Mouse (Mus musculus) skeletal muscle tissue, adult 2 months (tissue): Measurements from ENCODE around the gene Fam71e2.
A peak's percentile ranks its signal among the peaks of the same experiment; 100 is the strongest.
"Not testable (repeated sequence)": the region's sequence is repeated elsewhere in the genome, so short reads cannot be mapped to it uniquely, and the experiment has no call there.

Source experiments
- DNase-seq: peaks from one replicate; pipeline ENCODE4 v3.0.0-alpha.2; 2012; ENCODE audit warnings: low read depth, low spot score

Gene Fam71e2

DNA sequence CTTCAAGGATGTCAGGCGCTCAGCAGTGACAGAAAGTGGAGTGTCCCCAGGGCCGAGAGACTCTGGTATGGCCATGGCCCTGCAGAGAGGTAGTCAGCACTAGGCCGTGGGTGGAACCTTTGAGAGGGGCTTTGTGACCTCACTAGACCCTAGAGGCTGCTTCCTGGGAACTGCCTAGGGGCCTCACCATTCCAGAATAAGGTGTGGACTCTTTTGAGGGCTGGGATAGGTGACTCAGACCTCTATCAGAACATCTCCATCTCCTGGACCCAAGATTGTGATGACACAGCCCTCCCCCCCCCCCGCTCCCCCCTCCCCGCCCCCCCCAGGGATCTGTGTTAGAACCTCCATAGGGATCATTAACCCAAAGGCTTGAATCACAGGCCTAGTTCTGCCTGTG is at the start of gene Fam71e2:
Gene Fam71e2 (minus strand): TSS at position 101 of the 400 bp plus-strand sequence.
- no peak for DNase-seq

- no peak for DNase-seq
These were observed 45.5 kb upstream of the Fam71e2 start for GRCm38 (mm10) chr7:4816559-4816958.

GRCm38 (mm10) chr7:4813105-4813791 is 42.1 kb upstream of the Fam71e2 start:
- no peak for DNase-seq

- DNase-seq = peak; percentile 99
These were observed 41.4 kb upstream of the Fam71e2 start, which contains the start of gene Ube2s for GRCm38 (mm10) chr7:4812303-4813104. TSS of gene Ube2s (minus strand) at chr7:4812590.

GRCm38 (mm10) chr7:4811842-4812302 is 40.8 kb upstream of the Fam71e2 start:
- DNase-seq = no peak

DNA sequence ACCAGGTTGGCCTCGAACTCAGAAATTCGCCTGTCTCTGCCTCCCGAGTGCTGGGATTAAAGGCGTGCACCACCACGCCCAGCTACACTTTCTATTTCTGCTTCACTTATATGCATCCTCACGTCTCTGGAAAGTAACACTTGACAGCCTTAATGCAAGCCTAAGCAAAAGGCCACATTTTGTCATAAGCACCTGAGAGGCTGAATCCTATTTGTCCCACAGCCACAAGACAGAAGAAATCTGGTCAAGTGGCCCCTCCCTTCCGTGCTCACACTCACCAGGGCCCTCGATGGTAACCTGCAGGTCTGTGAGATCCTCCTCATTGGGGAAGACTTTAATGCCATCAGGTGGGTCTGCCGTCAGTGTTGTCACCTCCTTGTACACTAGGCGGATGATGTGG is 40.0 kb upstream of the Fam71e2 start:
- DNase-seq = not testable (repeated sequence)

- DNase-seq = peak; percentile 35
These were observed 35.6 kb upstream of the Fam71e2 start for GRCm38 (mm10) chr7:4806716-4807115.

GRCm38 (mm10) chr7:4802247-4802646 is 31.1 kb upstream of the Fam71e2 start:
- no peak for DNase-seq

DNA sequence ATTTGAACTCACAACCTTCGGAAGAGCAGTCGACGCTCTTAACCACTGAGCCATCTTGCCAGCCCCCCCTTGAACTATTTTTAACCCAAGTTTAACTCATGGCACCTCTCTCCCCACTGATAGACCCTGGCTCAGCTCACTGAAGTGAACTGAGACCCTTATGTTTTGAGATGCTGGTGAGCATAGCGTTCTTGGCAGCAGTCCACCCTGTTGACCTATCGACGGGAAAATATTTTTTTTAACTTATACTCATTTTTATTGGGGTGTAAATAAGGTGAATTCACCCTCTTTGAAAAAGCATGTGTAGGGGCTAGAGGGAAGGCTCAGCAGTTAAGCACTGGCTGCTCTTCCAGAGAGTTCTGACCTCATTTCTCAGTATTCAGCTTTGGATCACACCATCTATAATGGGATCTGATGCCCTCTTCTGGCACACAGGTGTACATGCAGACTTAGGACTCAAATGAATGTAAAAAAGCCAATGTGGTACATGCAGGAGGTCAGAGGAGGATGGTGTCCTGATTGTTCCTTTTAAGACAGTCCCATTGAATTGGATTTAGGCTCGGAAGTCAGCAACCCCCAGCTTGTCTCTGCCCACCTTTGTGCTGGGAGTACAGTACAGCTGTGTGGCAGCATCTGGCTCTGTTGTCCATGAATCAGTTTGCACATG is 24.8 kb upstream of the Fam71e2 start:
- peak; percentile 39 for DNase-seq

DNA sequence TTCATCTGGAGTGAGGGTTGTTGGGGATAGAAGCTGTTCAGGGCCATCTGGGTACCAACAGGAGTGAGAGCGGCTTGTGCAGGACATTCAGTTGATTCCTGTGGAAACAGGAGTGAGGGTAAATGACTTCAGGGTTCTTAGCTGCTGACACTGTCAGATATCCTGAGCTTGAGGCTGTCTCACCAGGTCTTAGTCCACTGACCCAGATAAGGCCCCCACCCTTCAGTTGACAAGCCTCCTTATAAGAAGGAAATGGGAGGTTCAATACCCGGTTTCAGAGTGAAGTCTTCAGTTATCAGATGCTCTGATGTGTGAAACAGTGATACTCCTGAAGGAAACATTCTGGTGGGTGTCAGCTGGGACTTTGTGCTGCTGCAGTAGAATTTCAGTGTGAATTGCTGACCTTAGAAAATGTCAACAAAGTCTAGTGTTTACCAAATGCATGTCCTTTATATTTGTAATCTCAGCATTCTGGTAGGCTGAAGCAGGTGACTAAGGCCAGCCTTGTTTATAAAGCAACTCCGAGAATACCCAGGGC is 23.6 kb upstream of the Fam71e2 start:
- no peak for DNase-seq

GRCm38 (mm10) chr7:4793674-4794073 is 22.6 kb upstream of the Fam71e2 start:
- no peak for DNase-seq

- DNase-seq = not testable (repeated sequence)
These were observed 22.1 kb upstream of the Fam71e2 start for GRCm38 (mm10) chr7:4793248-4793647.

DNA sequence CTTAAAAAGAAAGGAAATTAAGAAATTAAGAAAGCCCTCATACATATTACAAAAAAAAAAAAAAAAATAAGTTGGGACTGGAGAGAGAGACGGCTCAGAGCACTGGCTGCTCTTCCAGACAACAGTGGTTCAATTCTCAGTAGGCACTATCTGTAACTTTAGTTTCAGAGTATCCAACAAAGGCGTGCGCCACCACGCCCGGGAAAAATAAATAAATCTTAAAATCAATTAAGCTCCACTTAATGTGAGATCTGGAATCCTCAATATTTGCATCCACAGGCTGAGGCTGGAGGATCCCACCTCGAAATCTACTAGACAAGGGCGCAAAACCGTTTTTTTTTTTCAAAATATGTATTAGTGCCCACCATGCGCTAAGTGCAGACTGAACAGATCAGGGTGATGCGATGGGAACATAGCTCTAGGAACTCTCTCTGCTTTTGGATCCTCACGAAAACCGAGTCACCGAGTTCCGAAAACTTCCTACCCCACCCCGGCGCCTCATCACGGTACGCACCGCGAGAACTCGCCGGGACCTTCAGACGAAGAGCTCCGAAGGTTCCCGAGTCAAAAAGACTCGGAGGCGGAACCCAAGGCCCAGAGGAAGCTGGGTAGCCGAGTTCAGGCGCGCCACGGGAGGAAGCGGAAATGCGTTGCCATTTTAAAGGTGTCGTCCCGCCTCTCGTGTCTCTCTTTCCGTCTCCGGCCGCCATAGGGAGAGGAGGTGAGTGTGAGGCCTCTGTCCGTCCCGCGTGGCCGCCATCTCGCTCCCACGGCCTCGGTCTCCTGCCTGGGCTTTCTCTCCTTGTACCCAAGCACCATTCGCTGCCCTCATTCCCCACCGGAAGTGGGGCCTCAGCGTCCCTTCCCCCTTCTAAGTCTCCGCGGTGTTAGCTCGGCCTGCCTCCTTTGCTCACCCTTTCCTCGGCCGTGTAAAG is 21.4 kb upstream of the Fam71e2 start, which contains the start of gene Rpl28:
Gene Rpl28 (plus strand): TSS at position 597 of the 935 bp plus-strand sequence.
- peak; percentile 98 for DNase-seq

GRCm38 (mm10) chr7:4789436-4789935 is 18.4 kb upstream of the Fam71e2 start, which contains the start of gene Tmem238:
TSS of gene Tmem238 (minus strand) at chr7:4789656.
- DNase-seq = peak; percentile 41

DNA sequence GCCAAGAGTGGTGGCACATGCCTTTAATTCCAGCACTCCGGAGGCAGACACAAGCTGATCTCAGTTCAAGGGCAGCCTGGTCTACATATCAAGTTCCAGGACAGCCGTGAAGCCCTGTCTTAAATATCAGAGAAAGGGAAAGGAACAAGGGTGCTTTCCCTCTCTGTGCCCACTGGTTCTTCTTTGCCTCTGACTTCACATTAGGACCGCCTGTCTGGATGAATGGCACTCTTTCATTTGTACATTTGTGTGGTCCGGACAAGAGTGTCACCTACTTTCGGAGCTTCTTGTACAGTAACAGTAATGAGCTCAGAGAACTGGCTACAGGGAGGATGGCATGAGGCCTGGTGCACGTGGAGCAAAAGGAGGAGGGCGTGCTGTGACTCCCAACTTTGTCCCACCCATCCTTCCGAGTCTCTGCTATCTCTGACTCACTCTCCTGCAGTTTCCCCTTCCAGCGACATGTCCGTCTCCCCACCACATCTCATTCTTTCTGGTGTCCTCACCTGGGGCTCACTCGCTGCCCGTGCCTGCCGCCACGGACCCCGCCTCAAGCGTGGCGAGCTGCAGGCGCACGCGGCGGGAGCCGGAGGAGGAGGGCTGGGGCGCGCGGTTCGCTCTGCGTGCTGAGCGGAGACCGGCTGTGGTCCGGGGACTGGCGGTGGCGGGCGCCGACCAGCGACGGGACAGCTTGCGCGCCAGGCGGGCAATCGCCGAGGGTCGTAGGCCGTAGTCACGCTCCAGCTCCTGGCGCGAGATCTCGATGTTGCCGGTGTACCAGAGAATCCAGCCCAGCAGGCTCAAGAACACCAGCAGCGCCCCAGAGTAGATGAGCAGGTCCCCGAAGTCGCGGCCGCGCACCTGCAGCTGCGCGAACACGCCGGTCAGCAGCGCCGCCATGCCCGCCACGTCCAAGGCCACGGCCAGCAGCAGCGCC is 17.7 kb upstream of the Fam71e2 start:
- peak; percentile 27 for DNase-seq

GRCm38 (mm10) chr7:4783667-4784268 is 12.7 kb upstream of the Fam71e2 start:
- no peak for DNase-seq

DNA sequence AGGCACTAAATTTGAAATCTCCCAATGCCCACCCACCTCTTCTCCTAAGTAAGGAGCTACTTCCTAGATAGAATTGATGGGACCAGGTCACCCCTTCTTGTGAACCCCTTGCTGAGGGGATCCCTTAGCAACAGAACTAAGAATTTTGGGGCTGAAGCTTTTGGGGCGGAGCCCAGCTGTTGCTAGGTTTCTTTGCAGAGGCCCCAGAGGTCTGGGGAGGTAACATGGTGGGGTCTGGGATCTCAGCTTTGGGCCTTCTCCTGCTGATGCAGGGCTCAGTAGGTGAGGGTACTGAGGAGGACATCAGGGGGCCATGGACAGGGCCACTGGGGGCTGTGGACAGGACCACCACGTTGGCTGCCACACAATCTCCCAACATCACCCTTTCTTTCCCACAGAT is 11.7 kb upstream of the Fam71e2 start, which contains the start of the genes Il11 and Tmem190:
Gene Il11 (minus strand): TSS at position 101 of the 400 bp plus-strand sequence.
Gene Tmem190 (plus strand): TSS at position 179 of the 400 bp plus-strand sequence.
- no peak for DNase-seq

DNA sequence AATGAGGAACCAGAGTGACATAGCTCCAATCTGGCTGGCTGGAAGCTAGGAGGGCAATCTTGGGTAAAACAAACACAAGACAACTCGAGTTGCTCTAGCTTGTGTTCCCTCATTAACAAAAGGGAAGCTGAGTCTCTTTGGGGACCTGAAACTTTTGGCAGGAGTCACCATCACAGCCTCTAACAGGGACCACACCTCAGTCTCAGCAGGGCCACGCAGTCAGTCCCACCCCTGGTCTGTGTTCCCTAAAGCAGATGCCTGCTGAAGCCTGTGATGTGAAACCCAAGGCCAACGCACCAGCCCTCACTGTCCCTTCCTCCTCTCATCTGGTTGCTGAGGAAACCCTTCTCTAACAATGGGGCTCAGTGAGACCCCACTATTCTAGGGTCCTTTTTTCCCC is 11.0 kb upstream of the Fam71e2 start:
- no peak for DNase-seq

GRCm38 (mm10) chr7:4779921-4780320 is 8.8 kb upstream of the Fam71e2 start:
- DNase-seq = no peak
